Comparison of ENCODE assay signal across 20 mouse cellular contexts in genomic region chr4:155156734-155157133, GRCm38 (mm10).
"Had no signal": no experiment of that assay in that cellular context is flagged by ENCODE, and none has a peak within 500 bp of the region (broad histone marks: within the 10 kb centered on the region; RNA-seq: fewer than 3 reads in every experiment).

No protein-coding gene starts in this region.

- H3K4me3 ChIP-seq: midbrain, embryonic 13.5 days; myocyte; neural tube, embryonic 13.5 days; neural tube, embryonic 15.5 days had no signal

- DNase-seq: liver, postnatal 0 days; lung, embryonic 14.5 days; lung, postnatal 14 days; lung, postnatal 36 days; retina, postnatal 1 day; right cerebral cortex, adult 18-20 months; right cerebral cortex, postnatal 25 days; right cerebral cortex, postnatal 4 days; spleen, adult 18-20 months; thymus, adult 18-20 months; thymus, postnatal 14 days; thymus, postnatal 36 days had no signal

- H3K27ac ChIP-seq: macrophage; midbrain, embryonic 13.5 days; neural tube, embryonic 13.5 days; neural tube, embryonic 15.5 days had no signal

- ATAC-seq: liver, postnatal 0 days; midbrain, embryonic 13.5 days; midbrain, embryonic 16.5 days had no signal

- H3K4me2 ChIP-seq: lung, embryonic 14.5 days; midbrain, embryonic 11.5 days; midbrain, embryonic 13.5 days; neural tube, embryonic 13.5 days; neural tube, embryonic 15.5 days had no signal

- H3K9me3 ChIP-seq: megakaryocyte, embryonic 14.5 days; midbrain, embryonic 13.5 days; neural tube, embryonic 13.5 days; neural tube, embryonic 15.5 days had no signal

- H3K27me3 ChIP-seq: megakaryocyte, embryonic 14.5 days; midbrain, embryonic 13.5 days; neural tube, embryonic 13.5 days; neural tube, embryonic 15.5 days had no signal

- H3K9ac ChIP-seq: liver, postnatal 0 days; lung, embryonic 14.5 days; midbrain, embryonic 13.5 days; neural tube, embryonic 13.5 days; neural tube, embryonic 15.5 days had no signal
